Mouse (Mus musculus) hindbrain, postnatal 0 days (tissue): ENCODE data around the gene Ndufc1. TPM values are rescaled to one million over a fixed set of nuclear protein-coding genes. Genes with fewer than 3 reads are reported as not detected.

Experiments used
- ATAC-seq: fragments of 200-750 bp; cut with Nextera tagmentation; 2 replicates; pipeline ENCODE4 v1.8.0; 2017; ENCODE audit warnings: mild to moderate bottlenecking, moderate TSS enrichment, moderate library complexity
- DNase-seq: peaks from one replicate; pipeline ENCODE4 v3.0.0-alpha.2; 2015; ENCODE audit warnings: low spot score
- H3K27ac ChIP-seq: fragments of 300-500 bp; sonication (generic); 2 replicates; pipeline ENCODE4 v1.5.1; 2014; ENCODE audit warnings: mild to moderate bottlenecking
- H3K27me3 ChIP-seq: fragments of 300-500 bp; sonication (generic); 2 replicates; pipeline ENCODE4 v1.6.1; 2014; ENCODE audit warnings: low read length, mixed read lengths; ENCODE audit not compliant: insufficient read depth
- H3K36me3 ChIP-seq: fragments of 300-500 bp; sonication (generic); 2 replicates; pipeline ENCODE4 v1.6.1; 2014; ENCODE audit warnings: low read length, mixed read lengths; ENCODE audit not compliant: insufficient read depth
- H3K4me1 ChIP-seq: fragments of 300-500 bp; sonication (generic); 2 replicates; pipeline ENCODE4 v1.6.1; 2014; ENCODE audit warnings: antibody characterized with exemption, low read length, mixed read lengths; ENCODE audit not compliant: insufficient read depth
- H3K4me2 ChIP-seq: fragments of 300-500 bp; sonication (generic); 2 replicates; pipeline ENCODE4 v1.6.1; 2014; ENCODE audit warnings: low read depth, mild to moderate bottlenecking, low read length, moderate library complexity, mixed read lengths
- H3K4me3 ChIP-seq: fragments of 300-500 bp; sonication (generic); 2 replicates; pipeline ENCODE4 v1.5.1; 2014; ENCODE audit warnings: low read length
- H3K9ac ChIP-seq: fragments of 300-500 bp; sonication (generic); replicated peaks from 2 replicates; pipeline ENCODE4 v1.6.1; 2014; ENCODE audit warnings: mild to moderate bottlenecking, low read length, moderate library complexity, mixed read lengths
- H3K9me3 ChIP-seq: fragments of 300-500 bp; sonication (generic); 2 replicates; pipeline ENCODE4 v1.6.1; 2016; ENCODE audit warnings: low read length, mixed read lengths
- CTCF ChIP-seq: IDR thresholded peaks from 2 replicates; pipeline ENCODE4 v1.5.1; 2016; ENCODE audit warnings: antibody characterized with exemption, control low read depth, low read depth
- WGBS: fragments of 180-500 bp; shearing (Covaris S2); extraction: QIAGEN DNeasy Blood & Tissue Kit; methylation state at CpG from one replicate; pipeline ENCODE4 v1.1.7; 2014; 5-methylcytosine and 5-hydroxymethylcytosine counted together
- polyA plus RNA-seq: library from polyadenylated mRNA; unstranded; fragments of >200 nt; fragmentation: Nextera tagmentation; extraction: Ambion mirVana; gene quantifications from 2 replicates; pipeline ENCODE4 v1.2.1, GENCODE M21; 2015
- total RNA-seq: library from RNA; depleted of rRNA; stranded (reverse); fragments of >200 nt; gene quantifications from 2 replicates; pipeline ENCODE4 v1.2.3, GENCODE M21; 2014

Ndufc1 gene
- total and polyA plus RNA-seq, 2 experiments from 2014 or later = 33.4 to 1,023 TPM

DNA sequence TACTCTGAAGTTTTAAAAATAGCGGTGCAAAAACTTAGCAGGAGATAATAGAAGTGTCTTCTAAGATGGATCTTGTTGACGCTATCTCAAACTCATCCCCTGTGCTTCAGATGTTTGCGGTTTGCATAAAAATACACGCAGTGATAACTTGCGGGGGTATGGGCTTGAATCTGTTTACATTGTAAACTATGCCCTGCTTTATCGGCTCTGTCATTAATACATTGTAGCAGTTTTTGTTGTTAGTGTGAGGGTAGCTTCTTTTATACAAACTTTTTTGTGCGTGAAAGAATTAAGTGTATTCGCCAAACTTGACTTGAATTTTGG, 8.3 kb upstream of the Ndufc1 start:
- Histone ChIP-seq H3K27ac (peak overlapping the region; percentile 97), H3K27me3 (no peaks in the 10 kb centered on the region), H3K4me2 (peak overlapping the region; percentile 65), H3K36me3 (no peaks in the 10 kb centered on the region), H3K9ac (peak overlapping the region; percentile 98), H3K9me3 (no peaks in the 10 kb centered on the region), H3K4me3 (peak overlapping the region; percentile 97), H3K4me1 (0 out of 2 replicates have a peak, but pooled peaks cover 7% of the 10 kb centered on the region)
- TF ChIP-seq CTCF = no peak
- DNase-seq (no peak), ATAC-seq (no peak)
- whole genome bisulfite sequencing = 6% methylated on average over 8 of the region's 8 CpGs

GRCm38 (mm10) chr3:51416364-51417134, 7.8 kb upstream of the Ndufc1 start:
- H3K4me3 ChIP-seq = peak overlapping the region; percentile 97
- no peaks in the 10 kb centered on the region for H3K9me3 ChIP-seq
- peak overlapping the region; percentile 98 for H3K9ac ChIP-seq
- H3K36me3 ChIP-seq = no peaks in the 10 kb centered on the region
- TF ChIP-seq CTCF = no peak
- 0 out of 2 replicates have a peak, but pooled peaks cover 7% of the 10 kb centered on the region for H3K4me1 ChIP-seq
- ATAC-seq (peak; percentile 62), DNase-seq (peak; percentile 53)
- H3K27me3 ChIP-seq = no peaks in the 10 kb centered on the region
- peak overlapping the region; percentile 65 for H3K4me2 ChIP-seq
- peak overlapping the region; percentile 97 for H3K27ac ChIP-seq
- WGBS = under 1% methylated on average over 52 of the region's 68 CpGs

DNA sequence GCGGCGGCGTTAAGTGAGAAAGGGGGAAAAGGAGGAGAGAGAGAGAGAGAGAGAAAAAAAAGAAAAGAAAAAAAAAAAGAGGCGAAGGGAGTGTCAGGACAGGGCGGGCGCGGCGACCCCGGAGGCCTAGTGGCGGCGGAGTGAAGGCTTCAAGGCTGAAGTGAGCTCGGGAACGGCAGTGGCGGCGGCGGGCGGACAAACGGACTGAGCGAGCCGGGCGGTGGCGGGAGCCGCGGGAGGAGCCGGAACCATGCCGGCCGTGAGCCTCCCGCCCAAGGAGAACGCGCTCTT, 7.2 kb upstream of the Ndufc1 start:
- 2% methylated on average over 30 of the region's 30 CpGs for WGBS
- ATAC-seq = no peak; the same call in 1 of the 2 replicates
- Histone ChIP-seq H3K4me3 (peak overlapping the region; percentile 97), H3K27me3 (no peaks in the 10 kb centered on the region), H3K4me1 (0 out of 2 replicates have a peak, but pooled peaks cover 7% of the 10 kb centered on the region), H3K9me3 (no peaks in the 10 kb centered on the region), H3K36me3 (no peaks in the 10 kb centered on the region), H3K4me2 (peak overlapping the region; percentile 65), H3K27ac (peak overlapping the region; percentile 97), H3K9ac (peak overlapping the region; percentile 98)
- TF ChIP-seq CTCF = no peak
- no peak for DNase-seq

DNA sequence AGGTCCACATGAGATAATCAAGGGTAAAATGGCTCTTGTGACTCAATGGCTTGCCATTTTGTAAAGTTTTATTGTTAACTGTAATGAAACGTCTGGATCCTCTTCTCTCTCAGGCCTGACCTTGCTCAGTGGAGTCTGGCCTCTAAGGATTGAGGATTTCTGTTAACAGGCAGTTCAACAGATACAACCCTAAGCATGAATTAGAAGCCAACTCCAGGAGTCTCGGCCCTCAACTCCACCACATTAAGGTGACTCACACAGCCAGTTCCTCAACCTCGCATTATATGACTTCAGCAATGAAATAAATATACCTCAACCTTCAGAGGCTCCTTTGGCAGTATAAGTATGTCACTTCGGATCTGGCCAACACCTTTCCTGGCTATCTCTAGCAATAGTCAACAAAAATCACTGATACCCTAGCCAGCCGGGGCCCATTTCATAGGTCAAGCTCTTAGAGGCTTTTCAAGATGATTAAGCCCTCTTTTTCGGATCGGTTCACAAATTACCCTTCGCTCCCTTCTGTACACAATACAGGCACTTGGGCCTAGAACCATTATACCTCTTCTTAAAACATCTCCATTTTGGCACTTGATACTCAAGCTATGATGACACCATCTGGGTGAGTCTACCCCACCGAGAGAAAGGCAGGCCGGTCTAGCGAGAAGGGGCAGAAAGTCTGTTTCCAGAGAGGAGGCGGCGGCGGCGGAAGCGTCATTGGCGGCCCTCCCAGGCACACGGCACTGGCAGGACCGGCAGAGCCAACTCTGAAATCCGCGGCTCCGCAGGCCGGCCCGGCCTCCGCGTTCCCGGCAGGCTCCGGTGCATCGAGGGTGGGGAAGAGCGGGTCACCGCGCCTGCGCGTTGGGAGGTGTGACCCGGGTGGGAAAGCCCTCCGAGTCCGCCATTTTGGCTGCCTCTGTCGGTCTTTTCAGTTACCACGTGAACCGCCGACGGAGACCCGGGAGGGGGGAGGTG, 6.6 kb upstream of the Ndufc1 start, which contains the start of gene Naa15:
Naa15 (plus strand) TSS at position 51 of the 975 bp plus-strand sequence.
- Histone ChIP-seq H3K36me3 (no peaks in the 10 kb centered on the region), H3K27me3 (no peaks in the 10 kb centered on the region), H3K9ac (peak within 1 kb of the TSS; percentile 98), H3K4me2 (peak within 1 kb of the TSS; percentile 65), H3K27ac (peak within 1 kb of the TSS; percentile 97), H3K4me3 (peak within 1 kb of the TSS; percentile 97), H3K9me3 (no peaks in the 10 kb centered on the region), H3K4me1 (0 out of 2 replicates have a peak, but pooled peaks cover 7% of the 10 kb centered on the region)
- TF ChIP-seq CTCF = no peak
- 6% methylated on average over 43 of the region's 43 CpGs for WGBS
- ATAC-seq (peak; percentile 93), DNase-seq (peak; percentile 98)

GRCm38 (mm10) chr3:51413276-51413675, 4.5 kb upstream of the Ndufc1 start:
- H3K4me2 ChIP-seq = no peak overlapping the region
- WGBS = 86% methylated on average over 1 of the region's 1 CpGs
- no peaks in the 10 kb centered on the region for H3K36me3 ChIP-seq
- no peaks in the 10 kb centered on the region for H3K9me3 ChIP-seq
- no peak for DNase-seq
- no peaks in the 10 kb centered on the region for H3K27me3 ChIP-seq
- H3K4me3 ChIP-seq = no peak overlapping the region
- no peak overlapping the region for H3K27ac ChIP-seq
- no peak for ATAC-seq
- no peak for TF ChIP-seq CTCF
- no peak overlapping the region for H3K9ac ChIP-seq
- H3K4me1 ChIP-seq = 0 out of 2 replicates have a peak, but pooled peaks cover 5% of the 10 kb centered on the region

GRCm38 (mm10) chr3:51412457-51412856, 3.7 kb upstream of the Ndufc1 start:
- H3K9ac ChIP-seq = no peak overlapping the region
- H3K27me3 ChIP-seq = no peaks in the 10 kb centered on the region
- DNase-seq = no peak
- WGBS = 92% methylated on average over 7 of the region's 7 CpGs
- no peak for TF ChIP-seq CTCF
- H3K4me1 ChIP-seq = 0 out of 2 replicates have a peak, but pooled peaks cover 4% of the 10 kb centered on the region
- H3K9me3 ChIP-seq = no peaks in the 10 kb centered on the region
- no peaks in the 10 kb centered on the region for H3K36me3 ChIP-seq
- no peak overlapping the region for H3K27ac ChIP-seq
- no peak overlapping the region for H3K4me3 ChIP-seq
- no peak overlapping the region for H3K4me2 ChIP-seq
- ATAC-seq = no peak
